Mouse (Mus musculus) liver, postnatal 0 days (tissue): Measurements from ENCODE around the gene Ubl3. TPM values are rescaled to one million over a fixed set of nuclear protein-coding genes. Genes with fewer than 3 reads are reported as not detected.

Experiments used
- ATAC-seq: fragments of 200-750 bp; cut with Nextera tagmentation; 2 replicates; pipeline ENCODE4 v1.8.0; 2017; ENCODE audit warnings: mild to moderate bottlenecking, moderate library complexity
- DNase-seq: peaks from one replicate; pipeline ENCODE4 v3.0.0-alpha.2; 2016
- H3K27ac ChIP-seq: fragments of 300-500 bp; sonication (generic); 2 replicates; pipeline ENCODE4 v1.5.1; 2014; ENCODE audit warnings: antibody characterized with exemption, moderate library complexity, mild to moderate bottlenecking, low read depth
- H3K27me3 ChIP-seq: fragments of 300-500 bp; sonication (generic); 2 replicates; pipeline ENCODE4 v1.6.1; 2014; ENCODE audit warnings: low read length, control low read depth, mixed read lengths; ENCODE audit not compliant: insufficient read depth
- H3K36me3 ChIP-seq: fragments of 300-500 bp; sonication (generic); replicated peaks from 2 replicates; pipeline ENCODE4 v1.6.1; 2014; ENCODE audit warnings: mild to moderate bottlenecking, control low read depth, low read length, moderate library complexity, mixed read lengths; ENCODE audit not compliant: insufficient read depth
- H3K4me1 ChIP-seq: fragments of 300-500 bp; sonication (generic); 2 replicates; pipeline ENCODE4 v1.6.1; 2014; ENCODE audit warnings: antibody characterized with exemption, mild to moderate bottlenecking, control low read depth; ENCODE audit not compliant: insufficient read depth
- H3K4me2 ChIP-seq: fragments of 300-500 bp; sonication (generic); 2 replicates; pipeline ENCODE4 v1.6.1; 2014; ENCODE audit warnings: low read depth, mild to moderate bottlenecking, low read length, moderate library complexity, mixed read lengths
- H3K4me3 ChIP-seq: fragments of 300-500 bp; sonication (generic); 2 replicates; pipeline ENCODE4 v1.5.1; 2014; ENCODE audit warnings: low read depth, low read length
- H3K9ac ChIP-seq: fragments of 300-500 bp; sonication (generic); replicated peaks from 2 replicates; pipeline ENCODE4 v1.6.1; 2014; ENCODE audit warnings: mild to moderate bottlenecking, moderate library complexity
- H3K9me3 ChIP-seq: fragments of 300-500 bp; sonication (generic); 2 replicates; pipeline ENCODE4 v1.6.1; 2016; ENCODE audit warnings: mild to moderate bottlenecking, control low read depth, low read length, mixed read lengths
- CTCF ChIP-seq: sonication (generic); IDR thresholded peaks from 2 replicates; pipeline ENCODE4 v1.5.1; 2016; ENCODE audit warnings: antibody characterized with exemption, low read depth
- EP300 ChIP-seq: IDR thresholded peaks from 2 replicates; pipeline ENCODE4 v1.6.1; 2016; ENCODE audit warnings: antibody characterized with exemption, low read depth, mild to moderate bottlenecking
- WGBS: fragments of 180-500 bp; shearing (Covaris S2); extraction: QIAGEN DNeasy Blood & Tissue Kit; methylation state at CpG from one replicate; pipeline ENCODE4 v1.1.7; 2014; ENCODE audit not compliant: insufficient replicate concordance; 5-methylcytosine and 5-hydroxymethylcytosine counted together
- polyA plus RNA-seq: library from polyadenylated mRNA; unstranded; fragments of >200 nt; fragmentation: Nextera tagmentation; extraction: Ambion mirVana; gene quantifications from 2 replicates; pipeline ENCODE4 v1.2.1, GENCODE M21; 2015

The Ubl3 gene
- polyA plus RNA-seq = 37.0 and 39.4 TPM in 2 replicates

DNA sequence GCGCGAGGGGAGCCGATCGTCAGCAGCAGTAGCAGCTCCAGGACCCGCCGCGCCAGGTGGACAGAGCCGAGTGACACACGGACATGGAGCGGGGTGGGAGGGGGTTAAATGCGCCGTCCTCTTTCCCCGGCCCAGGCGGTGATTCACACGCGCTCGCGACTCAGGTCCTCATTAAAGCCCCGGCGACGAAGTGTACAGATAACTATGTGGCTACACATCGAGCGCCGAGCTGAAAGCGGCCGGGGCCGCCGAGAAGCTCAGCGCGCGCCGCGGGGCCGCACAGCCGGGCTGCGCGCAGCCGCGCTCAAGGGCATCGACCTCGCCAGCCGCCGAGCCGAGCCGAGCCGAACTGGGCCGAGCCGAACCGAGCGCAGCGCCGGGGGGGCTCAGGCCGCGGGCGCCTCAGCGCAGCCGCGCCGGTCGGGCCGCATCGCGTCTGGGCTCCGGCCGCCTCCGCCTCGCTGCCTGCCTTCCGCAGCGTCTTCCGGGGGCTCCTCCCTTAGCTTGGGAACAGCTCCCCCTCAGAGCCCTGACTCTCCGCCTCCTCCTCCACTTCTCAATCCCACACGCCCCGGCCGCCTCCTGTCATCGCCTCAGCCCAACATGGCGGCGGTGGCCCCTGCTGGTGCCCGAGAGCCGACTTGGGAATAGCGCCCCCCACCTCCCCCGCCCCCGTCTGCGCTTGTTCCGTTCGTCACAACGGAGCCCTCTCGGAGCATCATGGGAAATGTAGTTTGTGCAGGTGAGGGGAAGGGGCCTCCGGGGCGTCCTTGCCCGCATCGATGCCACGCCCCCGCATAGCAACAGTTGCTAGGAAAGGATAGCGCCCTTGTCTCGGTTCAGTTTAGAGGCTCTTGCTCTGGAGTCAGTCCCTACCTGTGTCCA is at the start of gene Ubl3:
Gene Ubl3, minus strand, starts transcription at position 603 of the 885 bp plus-strand sequence.
- H3K9me3 ChIP-seq = no peaks in the 10 kb centered on the region
- peak within 1 kb of the TSS; percentile 75 for H3K4me3 ChIP-seq
- DNase-seq (peak; percentile 91), ATAC-seq (peak; percentile 87)
- H3K4me2 ChIP-seq = peak within 1 kb of the TSS; percentile 69
- no peaks in the 10 kb centered on the region for H3K27me3 ChIP-seq
- peaks cover 28% of the 10 kb centered on the region for H3K4me1 ChIP-seq
- WGBS = 0% methylated on average over 91 of the region's 95 CpGs
- no peak for TF ChIP-seq EP300
- peak; percentile 60 for TF ChIP-seq CTCF
- no peaks in the 10 kb centered on the region for H3K36me3 ChIP-seq
- peak within 1 kb of the TSS; percentile 94 for H3K27ac ChIP-seq
- H3K9ac ChIP-seq = peak within 1 kb of the TSS; percentile 78

- H3K27me3 ChIP-seq = no peaks in the 10 kb centered on the region
- peaks cover 8% of the 10 kb centered on the region; the same call in 1 of the 2 replicates for H3K4me1 ChIP-seq
- no peak overlapping the region for H3K27ac ChIP-seq
- H3K9ac ChIP-seq = no peak overlapping the region
- no peaks in the 10 kb centered on the region for H3K36me3 ChIP-seq
- ATAC-seq = 0 out of 2 replicates have a peak, but pooled peaks have one; percentile 44
- H3K9me3 ChIP-seq = peaks cover 3% of the 10 kb centered on the region; the same call in 1 of the 2 replicates
- 69% methylated on average over 9 of the region's 9 CpGs for WGBS
- no peak for TF ChIP-seq CTCF
- no peak for TF ChIP-seq EP300
- no peak overlapping the region for H3K4me3 ChIP-seq
- DNase-seq = no peak
- no peak overlapping the region for H3K4me2 ChIP-seq
Measured at GRCm38 (mm10) chr5:148598376-148598775, 45.8 kb upstream of the Ubl3 start.

- WGBS = 60% methylated on average over 15 of the region's 15 CpGs
- peaks cover 8% of the 10 kb centered on the region; the same call in 1 of the 2 replicates for H3K4me1 ChIP-seq
- TF ChIP-seq CTCF (no peak), EP300 (no peak)
- DNase-seq = no peak
- no peaks in the 10 kb centered on the region for H3K36me3 ChIP-seq
- H3K9ac ChIP-seq = no peak overlapping the region
- no peak overlapping the region for H3K4me3 ChIP-seq
- no peaks in the 10 kb centered on the region for H3K9me3 ChIP-seq
- H3K27me3 ChIP-seq = no peaks in the 10 kb centered on the region
- H3K27ac ChIP-seq = no peak overlapping the region
- H3K4me2 ChIP-seq = no peak overlapping the region
- ATAC-seq = no peak
Measured at GRCm38 (mm10) chr5:148596086-148596753, 43.6 kb upstream of the Ubl3 start.

- Histone ChIP-seq H3K4me1 (peaks cover 3% of the 10 kb centered on the region; the same call in 1 of the 2 replicates), H3K27ac (peak overlapping the region; percentile 58; the same call in 1 of the 2 replicates), H3K9ac (no peak overlapping the region), H3K9me3 (no peaks in the 10 kb centered on the region), H3K4me3 (no peak overlapping the region), H3K36me3 (no peaks in the 10 kb centered on the region), H3K4me2 (no peak overlapping the region), H3K27me3 (no peaks in the 10 kb centered on the region)
- ATAC-seq (no peak), DNase-seq (no peak)
- TF ChIP-seq CTCF = no peak
- TF ChIP-seq EP300 = no peak
- WGBS = 54% methylated on average over 1 of the region's 1 CpGs
Measured at GRCm38 (mm10) chr5:148595459-148595751, 42.8 kb upstream of the Ubl3 start.

- Histone ChIP-seq H3K9me3 (no peaks in the 10 kb centered on the region), H3K27ac (peak overlapping the region; percentile 58), H3K4me2 (no peak overlapping the region), H3K9ac (no peak overlapping the region), H3K27me3 (no peaks in the 10 kb centered on the region), H3K36me3 (no peaks in the 10 kb centered on the region), H3K4me3 (no peak overlapping the region), H3K4me1 (no peaks in the 10 kb centered on the region)
- TF ChIP-seq CTCF = no peak
- TF ChIP-seq EP300 = no peak
- 64% methylated on average over 3 of the region's 3 CpGs for WGBS
- no peak for DNase-seq
- no peak for ATAC-seq
Measured at GRCm38 (mm10) chr5:148594693-148595458, 42.3 kb upstream of the Ubl3 start.
